Mouse (Mus musculus): Measurements from ENCODE around the gene Parp3. TPM values are rescaled to one million over a fixed set of nuclear protein-coding genes. Genes with fewer than 3 reads are reported as not detected.

The Parp3 gene
- polyA plus RNA-seq, 1 experiment: 0.05 TPM

DNA sequence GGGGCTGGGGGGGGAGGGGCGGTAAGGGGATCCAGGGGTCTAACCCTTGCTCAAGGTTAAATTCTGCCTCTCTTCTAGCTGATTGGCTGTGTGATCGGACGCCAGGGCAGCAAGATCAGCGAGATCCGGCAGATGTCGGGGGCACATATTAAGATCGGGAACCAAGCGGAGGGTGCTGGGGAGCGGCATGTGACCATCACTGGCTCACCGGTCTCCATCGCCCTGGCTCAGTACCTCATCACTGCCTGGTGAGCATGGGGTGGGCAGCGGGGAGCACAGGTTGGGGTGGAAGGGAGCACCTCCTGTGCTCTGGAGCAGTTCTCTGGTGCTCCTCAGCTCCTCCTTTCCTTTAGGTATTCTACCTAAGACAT is 14.3 kb downstream of the Parp3 start:
- H3K4me1 ChIP-seq (ENCODE audit: control insufficient read depth): peaks cover 5% of the 10 kb centered on the region
- H3K27me3 ChIP-seq (ENCODE audit: control insufficient read depth): peaks cover 33% of the 10 kb centered on the region
- H3K4me3 ChIP-seq (replicated peaks): no peak overlapping the region
- no peak for TF ChIP-seq GATA1 (IDR thresholded peaks at IDR 0.05; ENCODE audit: low read length)
- TF ChIP-seq TAL1 (IDR thresholded peaks at IDR 0.05; ENCODE audit: low read length): no peak
- H3K36me3 ChIP-seq (ENCODE audit: control insufficient read depth): no peaks in the 10 kb centered on the region; the same call in 1 of the 2 replicates
- H3K9me3 ChIP-seq (ENCODE audit: control insufficient read depth, low read length): no peaks in the 10 kb centered on the region; the same call in 1 of the 2 replicates

DNA sequence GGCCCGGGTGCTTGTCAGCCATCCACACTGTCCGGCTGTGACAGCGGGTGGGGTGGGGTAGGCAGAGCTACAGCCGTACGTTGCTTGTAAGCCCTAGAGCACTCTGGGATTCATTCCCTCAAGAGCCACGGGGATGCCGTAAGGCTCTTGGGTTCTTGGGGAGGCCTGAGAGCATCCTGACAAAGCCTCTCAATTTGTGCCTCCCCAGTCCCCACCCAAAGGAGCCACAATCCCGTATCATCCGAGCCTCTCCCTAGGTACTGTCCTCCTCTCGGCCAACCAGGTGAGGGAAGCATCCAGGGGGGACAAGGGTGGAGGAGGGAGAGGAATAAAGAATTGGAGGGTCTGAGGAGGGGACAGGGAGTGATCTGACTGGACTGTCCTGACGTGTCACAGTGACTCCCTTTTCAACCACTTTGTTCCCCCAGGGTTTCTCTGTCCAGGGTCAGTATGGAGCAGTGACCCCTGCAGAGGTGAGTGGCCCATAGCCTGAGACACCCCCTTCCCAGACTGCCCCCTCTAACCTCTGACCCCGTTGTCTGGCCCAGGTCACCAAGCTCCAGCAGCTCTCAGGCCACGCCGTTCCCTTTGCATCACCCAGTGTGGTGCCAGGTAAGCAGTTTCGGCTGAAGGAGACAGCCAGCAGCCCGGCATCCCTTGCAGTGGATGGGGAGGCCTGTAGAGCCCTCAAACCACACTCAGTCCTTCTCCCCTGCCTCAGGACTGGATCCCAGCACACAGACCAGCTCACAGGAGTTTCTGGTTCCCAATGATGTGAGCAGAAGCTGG is 14.9 kb downstream of the Parp3 start:
- no peaks in the 10 kb centered on the region; the same call in 1 of the 2 replicates for H3K9me3 ChIP-seq (ENCODE audit: control insufficient read depth, low read length)
- peaks cover 5% of the 10 kb centered on the region for H3K4me1 ChIP-seq (ENCODE audit: control insufficient read depth)
- H3K4me3 ChIP-seq (replicated peaks): no peak overlapping the region
- H3K27me3 ChIP-seq (ENCODE audit: control insufficient read depth): peaks cover 33% of the 10 kb centered on the region
- no peak for TF ChIP-seq TAL1 (IDR thresholded peaks at IDR 0.05; ENCODE audit: low read length)
- no peak for TF ChIP-seq GATA1 (IDR thresholded peaks at IDR 0.05; ENCODE audit: low read length)
- no peaks in the 10 kb centered on the region; the same call in 1 of the 2 replicates for H3K36me3 ChIP-seq (ENCODE audit: control insufficient read depth)

DNA sequence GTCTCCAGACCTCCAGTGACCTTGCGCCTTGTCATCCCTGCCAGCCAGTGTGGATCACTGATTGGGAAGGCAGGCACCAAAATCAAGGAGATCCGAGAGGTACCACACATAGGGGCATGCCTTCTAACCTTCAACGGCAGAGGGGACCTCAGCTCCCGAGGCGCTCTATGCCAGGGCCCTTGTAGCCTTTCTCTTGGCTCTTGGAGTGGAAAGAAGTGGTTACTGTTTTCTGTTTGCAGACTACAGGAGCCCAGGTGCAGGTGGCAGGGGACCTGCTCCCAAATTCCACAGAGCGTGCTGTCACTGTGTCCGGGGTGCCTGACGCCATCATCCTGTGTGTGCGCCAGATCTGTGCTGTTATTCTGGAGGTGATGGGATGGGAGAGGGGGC is 15.7 kb downstream of the Parp3 start:
- peaks cover 30% of the 10 kb centered on the region for H3K27me3 ChIP-seq (ENCODE audit: control insufficient read depth)
- H3K4me3 ChIP-seq (replicated peaks): no peak overlapping the region
- TF ChIP-seq TAL1 (IDR thresholded peaks at IDR 0.05; ENCODE audit: low read length) (no peak), GATA1 (IDR thresholded peaks at IDR 0.05; ENCODE audit: low read length) (no peak)
- H3K9me3 ChIP-seq (ENCODE audit: control insufficient read depth, low read length): no peaks in the 10 kb centered on the region; the same call in 1 of the 2 replicates
- no peaks in the 10 kb centered on the region; the same call in 1 of the 2 replicates for H3K36me3 ChIP-seq (ENCODE audit: control insufficient read depth)
- H3K4me1 ChIP-seq (ENCODE audit: control insufficient read depth): peaks cover 5% of the 10 kb centered on the region

DNA sequence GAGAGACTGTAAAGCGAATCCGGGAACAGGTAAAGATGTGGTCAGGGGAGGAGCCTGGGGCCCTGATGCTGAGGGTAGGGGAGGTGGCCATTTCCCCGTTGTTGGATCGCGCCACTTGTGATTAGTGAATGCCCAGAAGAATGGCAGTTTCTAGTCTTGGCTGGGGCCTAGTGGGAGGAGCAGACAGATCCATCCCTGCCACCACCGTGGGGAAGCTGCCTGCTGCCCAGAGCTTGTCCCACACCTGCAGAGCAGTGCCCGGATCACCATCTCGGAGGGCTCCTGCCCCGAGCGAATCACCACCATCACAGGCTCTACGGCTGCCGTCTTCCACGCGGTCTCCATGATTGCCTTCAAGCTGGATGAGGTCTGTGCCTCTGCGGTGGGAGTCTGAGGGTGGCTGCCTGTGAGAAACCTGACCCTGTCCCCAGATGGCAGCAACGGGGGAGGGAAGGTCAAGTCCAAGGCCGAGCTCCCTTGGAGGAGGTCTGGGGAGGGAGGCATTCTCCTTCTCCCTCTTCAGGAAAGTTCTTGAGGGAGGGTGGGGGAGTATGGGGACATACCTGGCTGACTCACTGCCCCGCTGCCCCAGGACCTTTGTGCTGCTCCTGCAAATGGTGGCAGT is 16.2 kb downstream of the Parp3 start:
- TF ChIP-seq TAL1 (IDR thresholded peaks at IDR 0.05; ENCODE audit: low read length) (no peak), GATA1 (IDR thresholded peaks at IDR 0.05; ENCODE audit: low read length) (no peak)
- no peak overlapping the region for H3K4me3 ChIP-seq (replicated peaks)
- H3K9me3 ChIP-seq (ENCODE audit: control insufficient read depth, low read length): no peaks in the 10 kb centered on the region; the same call in 1 of the 2 replicates
- H3K27me3 ChIP-seq (ENCODE audit: control insufficient read depth): peaks cover 25% of the 10 kb centered on the region
- no peaks in the 10 kb centered on the region; the same call in 1 of the 2 replicates for H3K36me3 ChIP-seq (ENCODE audit: control insufficient read depth)
- H3K4me1 ChIP-seq (ENCODE audit: control insufficient read depth): peaks cover 5% of the 10 kb centered on the region

DNA sequence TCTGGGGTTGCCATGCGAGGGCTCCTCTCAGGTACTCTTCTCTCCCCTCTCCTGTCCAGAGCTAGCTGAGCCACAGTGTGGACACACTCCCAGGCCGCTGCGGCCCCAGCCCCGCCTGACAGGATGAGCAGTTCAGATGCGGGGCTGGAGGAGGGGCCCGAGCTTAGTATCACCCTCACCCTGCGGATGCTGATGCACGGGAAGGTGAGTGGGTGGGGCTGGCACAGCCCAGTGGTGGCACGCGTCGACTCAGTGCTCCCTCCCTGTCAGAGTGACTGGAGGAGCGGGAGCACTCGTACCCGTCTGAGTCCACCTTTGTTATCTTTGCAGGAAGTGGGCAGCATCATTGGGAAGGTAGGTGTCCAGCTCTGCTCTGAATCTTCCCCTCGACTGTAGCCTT is 16.8 kb downstream of the Parp3 start:
- Histone ChIP-seq H3K27me3 (ENCODE audit: control insufficient read depth) (peaks cover 24% of the 10 kb centered on the region), H3K4me1 (ENCODE audit: control insufficient read depth) (peaks cover 5% of the 10 kb centered on the region), H3K36me3 (ENCODE audit: control insufficient read depth) (no peaks in the 10 kb centered on the region; the same call in 1 of the 2 replicates), H3K4me3 (replicated peaks) (no peak overlapping the region), H3K9me3 (ENCODE audit: control insufficient read depth, low read length) (no peaks in the 10 kb centered on the region)
- TF ChIP-seq TAL1 (IDR thresholded peaks at IDR 0.05; ENCODE audit: low read length): no peak
- TF ChIP-seq GATA1 (IDR thresholded peaks at IDR 0.05; ENCODE audit: low read length): no peak

DNA sequence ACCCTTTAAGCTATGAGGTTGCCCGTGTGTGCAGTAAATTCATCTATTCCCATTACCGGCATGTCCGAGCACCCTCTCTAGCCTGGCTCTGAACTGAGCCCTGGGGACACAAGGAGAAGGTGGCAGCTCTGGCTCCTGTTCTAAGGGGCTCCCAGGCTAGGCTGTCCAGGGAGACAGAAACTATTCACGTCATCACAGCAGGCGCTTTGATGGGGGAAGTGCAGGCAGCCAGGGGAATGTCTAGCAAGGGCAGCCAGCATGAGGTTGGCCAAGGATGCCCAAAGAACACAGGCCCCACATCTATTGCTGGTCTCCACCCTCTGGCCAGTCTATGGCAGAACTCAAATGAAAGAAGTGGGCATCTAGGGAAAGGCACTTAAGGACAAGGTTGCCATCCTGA is 18.8 kb downstream of the Parp3 start:
- peaks cover 24% of the 10 kb centered on the region for H3K27me3 ChIP-seq (ENCODE audit: control insufficient read depth)
- H3K9me3 ChIP-seq (ENCODE audit: control insufficient read depth, low read length): no peaks in the 10 kb centered on the region
- no peak for TF ChIP-seq TAL1 (IDR thresholded peaks at IDR 0.05; ENCODE audit: low read length)
- TF ChIP-seq GATA1 (IDR thresholded peaks at IDR 0.05; ENCODE audit: low read length): no peak
- H3K4me3 ChIP-seq (replicated peaks): no peak overlapping the region
- no peaks in the 10 kb centered on the region; the same call in 1 of the 2 replicates for H3K36me3 ChIP-seq (ENCODE audit: control insufficient read depth)
- H3K4me1 ChIP-seq (ENCODE audit: control insufficient read depth): peaks cover 20% of the 10 kb centered on the region

DNA sequence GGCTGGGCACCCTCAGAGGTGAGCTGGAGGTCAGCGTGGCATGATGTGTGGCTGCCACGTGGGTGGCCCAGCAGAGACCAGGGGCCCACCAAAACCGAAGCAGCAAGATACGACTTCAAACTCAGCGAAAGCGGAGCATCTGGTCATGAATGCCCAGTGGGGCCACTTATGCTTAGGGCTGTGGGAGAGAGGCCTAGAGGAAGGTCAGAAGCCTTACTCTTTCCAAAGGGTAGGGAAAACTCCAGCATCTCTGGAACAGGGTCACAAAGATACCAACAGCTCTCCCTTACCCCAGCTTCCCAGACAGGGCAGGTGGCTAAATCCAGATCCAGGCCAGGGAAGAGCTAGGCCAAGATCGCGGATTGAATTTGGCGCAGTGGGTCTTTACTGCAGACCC is 19.6 kb downstream of the Parp3 start:
- no peak overlapping the region for H3K4me3 ChIP-seq (replicated peaks)
- peaks cover 24% of the 10 kb centered on the region for H3K4me1 ChIP-seq (ENCODE audit: control insufficient read depth)
- H3K9me3 ChIP-seq (ENCODE audit: control insufficient read depth, low read length): no peaks in the 10 kb centered on the region
- peaks cover 31% of the 10 kb centered on the region for H3K27me3 ChIP-seq (ENCODE audit: control insufficient read depth)
- TF ChIP-seq GATA1 (IDR thresholded peaks at IDR 0.05; ENCODE audit: low read length) (no peak), TAL1 (IDR thresholded peaks at IDR 0.05; ENCODE audit: low read length) (no peak)
- H3K36me3 ChIP-seq (ENCODE audit: control insufficient read depth): no peaks in the 10 kb centered on the region; the same call in 1 of the 2 replicates

DNA sequence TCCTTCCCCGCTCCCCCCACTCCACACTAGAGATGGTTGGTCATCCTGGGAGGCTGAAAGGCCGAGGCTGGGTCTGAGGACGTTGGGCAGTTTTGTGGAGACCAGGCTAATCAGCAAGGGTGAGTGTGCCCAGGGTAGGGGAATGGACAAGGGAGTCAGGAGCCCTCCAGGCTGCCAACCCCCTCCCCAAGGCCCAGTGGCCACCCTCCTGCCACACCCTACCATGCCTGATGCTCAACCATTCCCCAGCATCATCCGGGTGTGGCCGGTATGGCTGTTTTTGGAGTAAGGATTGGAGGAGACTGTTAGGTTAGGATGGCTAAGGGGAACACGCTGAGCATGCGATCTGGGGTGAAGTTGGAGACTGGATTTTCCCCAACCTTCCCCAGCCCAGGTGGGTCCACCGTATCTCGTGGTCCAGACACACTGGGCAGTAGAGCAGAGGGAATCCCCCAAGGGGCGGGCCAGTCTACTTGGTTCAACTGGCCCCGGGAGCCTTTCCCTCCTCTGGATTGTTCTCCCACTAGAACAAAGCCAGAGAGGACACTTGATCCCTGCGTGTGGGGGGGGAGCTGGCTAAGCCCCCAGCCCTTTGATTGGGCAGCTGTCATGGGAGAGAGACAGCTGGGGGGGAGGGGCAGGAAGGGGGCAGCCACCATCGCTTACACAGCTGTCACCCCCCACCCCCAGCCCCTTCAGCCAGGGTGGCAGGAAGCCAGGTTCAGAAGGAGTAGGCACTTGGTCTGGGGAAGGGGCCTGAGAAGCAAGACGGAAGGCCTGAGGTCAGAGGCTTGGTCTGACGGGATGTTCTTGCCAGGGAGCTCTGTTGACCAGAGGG is 20.2 kb downstream of the Parp3 start:
- Histone ChIP-seq H3K27me3 (ENCODE audit: control insufficient read depth) (peaks cover 37% of the 10 kb centered on the region), H3K4me1 (ENCODE audit: control insufficient read depth) (peaks cover 24% of the 10 kb centered on the region), H3K4me3 (replicated peaks) (no peak overlapping the region), H3K9me3 (ENCODE audit: control insufficient read depth, low read length) (no peaks in the 10 kb centered on the region), H3K36me3 (ENCODE audit: control insufficient read depth) (no peaks in the 10 kb centered on the region)
- TF ChIP-seq TAL1 (IDR thresholded peaks at IDR 0.05; ENCODE audit: low read length) (no peak), GATA1 (IDR thresholded peaks at IDR 0.05; ENCODE audit: low read length) (no peak)

All from erythroblast, embryonic 14.5 days (primary cell).